Mouse (Mus musculus) megakaryocyte, embryonic 14.5 days (primary cell): ENCODE data around the gene Cysltr2.

Source experiments
- FLI1 ChIP-seq: IDR thresholded peaks from 2 replicates; pipeline ENCODE4 v1.6.1; 2012; ENCODE audit warnings: low read length, inconsistent platforms, mixed read lengths
- GATA1 ChIP-seq: IDR thresholded peaks from 3 replicates; pipeline ENCODE4 v1.6.1; 2012; ENCODE audit warnings: mixed read lengths, low read length, inconsistent platforms, borderline replicate concordance

GRCm38 (mm10) chr14:73087746-73088145, 38.8 kb upstream of the Cysltr2 start:
- TF ChIP-seq GATA1 (no peak), FLI1 (no peak)
